Mouse (Mus musculus): Measurements from ENCODE around the gene Pilra. TPM values are rescaled to one million over a fixed set of nuclear protein-coding genes. Genes with fewer than 3 reads are reported as not detected.

Gene Pilra
- polyA plus RNA-seq, 1 experiment: not detected

- Histone ChIP-seq H3K4me1 (ENCODE audit: control insufficient read depth, insufficient read depth, low read length) (no peaks in the 10 kb centered on the region), H3K4me3 (ENCODE audit: insufficient read depth, low read depth, low read length) (no peak overlapping the region), H3K27ac (ENCODE audit: insufficient read depth, low read depth, low read length) (no peak overlapping the region)
- TF ChIP-seq CTCF (IDR thresholded peaks at IDR 0.05; ENCODE audit: insufficient read depth, low read depth, low read length) (no peak), POLR2A (IDR thresholded peaks at IDR 0.05; ENCODE audit: insufficient read depth, low read depth, low read length) (no peak)
- WGBS: 90% methylated on average over 6 of the region's 6 CpGs
Measured at GRCm38 (mm10) chr5:137823455-137824045, 12.5 kb downstream of the Pilra start.

GRCm38 (mm10) chr5:137822602-137823001 is 13.5 kb downstream of the Pilra start:
- 76% methylated on average over 1 of the region's 1 CpGs for WGBS

GRCm38 (mm10) chr5:137822126-137822525 is 14.0 kb downstream of the Pilra start:
- Histone ChIP-seq H3K27ac (ENCODE audit: insufficient read depth, low read depth, low read length) (no peak overlapping the region), H3K4me1 (ENCODE audit: control insufficient read depth, insufficient read depth, low read length) (no peaks in the 10 kb centered on the region), H3K4me3 (ENCODE audit: insufficient read depth, low read depth, low read length) (no peak overlapping the region)
- WGBS: 73% methylated on average over 4 of the region's 4 CpGs
- no peak for TF ChIP-seq POLR2A (IDR thresholded peaks at IDR 0.05; ENCODE audit: insufficient read depth, low read depth, low read length)
- no peak for TF ChIP-seq CTCF (IDR thresholded peaks at IDR 0.05; ENCODE audit: insufficient read depth, low read depth, low read length)

More at GRCm38 (mm10) chr5:137822602-137823001, 13.5 kb downstream of the Pilra start:
- Histone ChIP-seq H3K27ac (ENCODE audit: insufficient read depth, low read depth, low read length) (no peak overlapping the region), H3K4me1 (ENCODE audit: control insufficient read depth, insufficient read depth, low read length) (no peaks in the 10 kb centered on the region), H3K4me3 (ENCODE audit: insufficient read depth, low read depth, low read length) (no peak overlapping the region)
- TF ChIP-seq POLR2A (IDR thresholded peaks at IDR 0.05; ENCODE audit: insufficient read depth, low read depth, low read length): no peak
- no peak for TF ChIP-seq CTCF (IDR thresholded peaks at IDR 0.05; ENCODE audit: insufficient read depth, low read depth, low read length)

- 75% methylated on average over 4 of the region's 4 CpGs for WGBS
- H3K27ac ChIP-seq (ENCODE audit: insufficient read depth, low read depth, low read length): no peak overlapping the region
Measured at GRCm38 (mm10) chr5:137817466-137818222, 18.4 kb downstream of the Pilra start.

GRCm38 (mm10) chr5:137808316-137808715 is 27.8 kb downstream of the Pilra start:
- no peak overlapping the region for H3K4me3 ChIP-seq (ENCODE audit: insufficient read depth, low read depth, low read length)
- WGBS: 88% methylated on average over 5 of the region's 5 CpGs
- TF ChIP-seq POLR2A (IDR thresholded peaks at IDR 0.05; ENCODE audit: insufficient read depth, low read depth, low read length) (no peak), CTCF (IDR thresholded peaks at IDR 0.05; ENCODE audit: insufficient read depth, low read depth, low read length) (no peak)

More at GRCm38 (mm10) chr5:137817466-137818222, 18.4 kb downstream of the Pilra start:
- TF ChIP-seq CTCF (IDR thresholded peaks at IDR 0.05; ENCODE audit: insufficient read depth, low read depth, low read length): no peak
- no peak for TF ChIP-seq POLR2A (IDR thresholded peaks at IDR 0.05; ENCODE audit: insufficient read depth, low read depth, low read length)
- no peaks in the 10 kb centered on the region for H3K4me1 ChIP-seq (ENCODE audit: control insufficient read depth, insufficient read depth, low read length)
- no peak overlapping the region for H3K4me3 ChIP-seq (ENCODE audit: insufficient read depth, low read depth, low read length)

GRCm38 (mm10) chr5:137806158-137806557 is 29.9 kb downstream of the Pilra start:
- no peak for TF ChIP-seq POLR2A (IDR thresholded peaks at IDR 0.05; ENCODE audit: insufficient read depth, low read depth, low read length)
- no peak for TF ChIP-seq CTCF (IDR thresholded peaks at IDR 0.05; ENCODE audit: insufficient read depth, low read depth, low read length)
- no peak overlapping the region for H3K27ac ChIP-seq (ENCODE audit: insufficient read depth, low read depth, low read length)
- WGBS: 83% methylated on average over 1 of the region's 1 CpGs
- H3K4me3 ChIP-seq (ENCODE audit: insufficient read depth, low read depth, low read length): no peak overlapping the region
- H3K4me1 ChIP-seq (ENCODE audit: control insufficient read depth, insufficient read depth, low read length): no peaks in the 10 kb centered on the region

More at GRCm38 (mm10) chr5:137808316-137808715, 27.8 kb downstream of the Pilra start:
- Histone ChIP-seq H3K4me1 (ENCODE audit: control insufficient read depth, insufficient read depth, low read length) (no peaks in the 10 kb centered on the region), H3K27ac (ENCODE audit: insufficient read depth, low read depth, low read length) (no peak overlapping the region)

GRCm38 (mm10) chr5:137800917-137801316 is 35.2 kb downstream of the Pilra start:
- no peak overlapping the region for H3K4me3 ChIP-seq (ENCODE audit: insufficient read depth, low read depth, low read length)
- no peaks in the 10 kb centered on the region for H3K4me1 ChIP-seq (ENCODE audit: control insufficient read depth, insufficient read depth, low read length)
- 84% methylated on average over 3 of the region's 3 CpGs for WGBS
- TF ChIP-seq POLR2A (IDR thresholded peaks at IDR 0.05; ENCODE audit: insufficient read depth, low read depth, low read length) (no peak), CTCF (IDR thresholded peaks at IDR 0.05; ENCODE audit: insufficient read depth, low read depth, low read length) (no peak)
- no peak overlapping the region for H3K27ac ChIP-seq (ENCODE audit: insufficient read depth, low read depth, low read length)

GRCm38 (mm10) chr5:137796606-137797005 is 39.5 kb downstream of the Pilra start:
- H3K4me1 ChIP-seq (ENCODE audit: control insufficient read depth, insufficient read depth, low read length): no peaks in the 10 kb centered on the region
- 87% methylated on average over 3 of the region's 3 CpGs for WGBS
- H3K4me3 ChIP-seq (ENCODE audit: insufficient read depth, low read depth, low read length): no peak overlapping the region
- TF ChIP-seq CTCF (IDR thresholded peaks at IDR 0.05; ENCODE audit: insufficient read depth, low read depth, low read length): no peak
- no peak for TF ChIP-seq POLR2A (IDR thresholded peaks at IDR 0.05; ENCODE audit: insufficient read depth, low read depth, low read length)
- H3K27ac ChIP-seq (ENCODE audit: insufficient read depth, low read depth, low read length): no peak overlapping the region

- no peak for TF ChIP-seq POLR2A (IDR thresholded peaks at IDR 0.05; ENCODE audit: insufficient read depth, low read depth, low read length)
- no peak for TF ChIP-seq CTCF (IDR thresholded peaks at IDR 0.05; ENCODE audit: insufficient read depth, low read depth, low read length)
- no peak overlapping the region for H3K27ac ChIP-seq (ENCODE audit: insufficient read depth, low read depth, low read length)
- peaks cover 6% of the 10 kb centered on the region for H3K4me1 ChIP-seq (ENCODE audit: control insufficient read depth, insufficient read depth, low read length)
- no peak overlapping the region for H3K4me3 ChIP-seq (ENCODE audit: insufficient read depth, low read depth, low read length)
Measured at GRCm38 (mm10) chr5:137791553-137791952, 44.5 kb downstream of the Pilra start.
